Mouse (Mus musculus) testis, postnatal 14 days (tissue): Measurements from ENCODE around the gene Whrn.
A peak's percentile ranks its signal among the peaks of the same experiment; 100 is the strongest.

ENCODE experiments used
- DNase-seq: peaks from one replicate; pipeline ENCODE4 v3.0.0; 2021; ENCODE audit warnings: low spot score

The Whrn gene

GRCm38 (mm10) chr4:63493351-63494121 lies 2.3 kb downstream of the Whrn start:
- peak; percentile 16 for DNase-seq

DNA sequence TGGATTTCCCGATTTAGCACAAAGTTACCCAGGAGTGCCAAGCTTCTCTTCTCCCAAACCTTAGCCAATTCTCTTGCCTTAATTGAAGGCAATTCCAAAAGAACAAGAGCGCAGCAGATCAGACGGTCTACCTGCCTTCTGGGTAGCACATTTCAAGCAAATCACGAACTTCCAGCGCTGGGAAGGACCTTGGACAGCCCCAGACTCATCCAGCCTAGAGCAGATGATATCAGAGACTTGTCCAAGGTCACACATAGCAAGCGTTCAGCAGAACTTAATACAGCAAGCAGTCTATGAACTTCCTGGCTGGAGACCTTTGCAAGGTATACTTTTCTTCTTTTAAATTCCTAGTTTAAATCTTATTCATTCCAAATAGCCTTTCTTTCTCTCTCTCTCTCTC lies 4.3 kb downstream of the Whrn start:
- DNase-seq = no peak

DNA sequence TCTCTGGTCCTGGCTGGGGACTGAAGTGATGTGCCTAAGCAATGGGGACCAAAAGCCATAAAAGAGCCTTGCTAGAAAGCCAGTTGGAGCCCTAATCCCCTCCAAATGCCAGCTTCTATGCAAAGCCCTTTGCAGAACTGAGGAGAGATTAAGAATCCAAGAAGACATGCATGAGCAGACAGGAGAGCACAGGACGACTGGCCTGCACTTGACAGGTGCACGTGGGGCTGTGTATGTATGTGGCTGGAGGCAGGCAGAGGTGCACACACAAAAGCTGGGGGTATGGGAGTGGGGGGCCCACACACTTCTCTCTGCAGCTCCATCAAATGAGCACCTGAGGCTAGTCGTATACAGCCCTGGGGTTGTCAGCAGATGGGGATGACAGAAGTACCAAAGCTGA lies 5.6 kb downstream of the Whrn start:
- no peak for DNase-seq

- DNase-seq = no peak
These were observed 6.1 kb downstream of the Whrn start for GRCm38 (mm10) chr4:63489676-63490075.

DNA sequence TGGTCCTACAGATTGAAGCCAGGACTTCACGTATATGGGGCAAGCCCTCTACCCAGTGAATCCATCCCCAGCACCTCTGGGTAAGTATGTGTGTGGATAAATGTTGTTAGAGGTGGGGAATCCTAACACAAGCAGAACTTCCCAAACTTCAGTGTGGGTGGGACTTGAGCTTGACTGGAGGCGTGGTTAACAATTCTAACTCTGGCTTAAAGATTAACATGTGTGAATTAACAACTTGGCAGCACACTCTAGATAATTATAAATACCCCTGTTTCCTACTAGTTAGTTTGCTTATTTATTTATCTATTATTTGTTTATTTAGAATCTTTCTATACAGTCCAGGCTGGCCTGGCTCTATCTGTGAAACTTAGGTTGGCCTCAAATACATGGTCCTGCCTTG lies 7.9 kb downstream of the Whrn start:
- DNase-seq = no peak

GRCm38 (mm10) chr4:63487256-63487655 lies 8.5 kb downstream of the Whrn start:
- no peak for DNase-seq

DNA sequence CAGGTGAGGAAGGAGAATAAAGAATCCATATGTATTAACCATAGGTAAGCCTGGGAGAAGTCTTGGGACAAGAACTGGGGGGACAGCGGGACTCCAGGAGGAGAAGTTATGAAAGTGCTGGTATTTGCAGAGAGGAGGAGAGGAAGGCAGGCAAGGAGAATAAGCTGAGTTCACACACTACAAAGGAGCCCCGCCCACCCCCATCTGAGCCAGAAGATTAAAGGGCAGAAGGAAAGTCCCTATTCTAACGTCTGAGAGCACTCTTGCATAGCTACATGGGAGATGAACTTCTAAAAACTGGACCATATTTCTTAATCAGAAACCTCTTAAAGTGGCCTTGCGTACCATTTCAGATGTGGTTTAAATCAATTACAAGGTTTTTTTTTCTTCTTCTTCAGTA lies 9.3 kb downstream of the Whrn start:
- no peak for DNase-seq

- no peak for DNase-seq
These were observed 12.1 kb downstream of the Whrn start for GRCm38 (mm10) chr4:63483741-63484140.

DNA sequence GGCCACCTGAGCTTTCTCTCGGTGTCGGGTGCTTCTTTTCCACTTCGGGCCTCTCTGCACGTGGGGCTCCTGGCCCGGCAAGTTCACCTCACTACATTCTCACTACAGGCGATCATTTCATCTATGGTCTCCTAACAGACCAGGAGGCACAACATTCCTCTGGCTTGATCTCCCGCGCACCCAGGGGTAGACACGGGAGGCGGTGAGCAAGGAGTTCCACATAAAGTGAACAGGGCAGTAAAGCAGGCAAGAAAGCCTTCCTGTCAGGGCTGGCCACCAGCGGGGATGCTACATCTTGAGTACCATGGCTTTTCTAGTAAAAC lies 15.0 kb downstream of the Whrn start:
- DNase-seq = no peak

DNA sequence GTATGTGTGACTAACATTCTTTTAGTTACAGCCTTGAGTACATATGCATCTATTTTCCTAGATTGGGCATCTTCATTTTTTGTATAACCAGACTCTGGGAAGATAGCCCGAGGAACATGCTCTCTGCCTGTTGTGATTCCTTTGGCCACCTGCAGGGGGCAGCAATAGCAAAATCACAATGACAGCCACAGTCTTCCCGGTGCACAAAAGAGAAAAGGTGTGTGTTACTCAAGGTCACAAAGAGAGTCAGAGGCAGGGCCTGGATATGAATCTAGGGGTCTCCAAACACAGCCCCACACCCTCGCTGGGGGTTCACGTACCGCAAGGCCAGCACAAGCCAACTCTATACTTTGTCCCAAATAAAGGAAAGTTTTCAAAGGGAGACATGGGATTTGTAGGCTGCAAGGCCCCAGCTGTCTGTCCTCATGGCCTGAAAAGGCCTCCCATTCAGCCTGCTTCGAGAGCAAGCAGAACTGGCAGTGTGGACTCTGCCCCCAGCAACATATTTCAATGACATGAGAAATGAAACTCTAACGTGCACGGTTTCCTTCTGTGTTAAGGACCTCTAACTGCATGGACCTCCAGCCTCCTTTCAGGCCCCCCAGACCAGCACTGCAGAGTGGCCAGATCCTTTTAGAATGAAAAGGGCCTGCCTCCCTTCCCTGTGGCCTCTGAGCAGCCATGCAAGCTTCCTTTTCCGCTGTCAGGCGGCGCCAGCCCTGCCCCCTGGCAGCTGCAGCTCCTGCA lies 15.5 kb downstream of the Whrn start:
- no peak for DNase-seq

DNA sequence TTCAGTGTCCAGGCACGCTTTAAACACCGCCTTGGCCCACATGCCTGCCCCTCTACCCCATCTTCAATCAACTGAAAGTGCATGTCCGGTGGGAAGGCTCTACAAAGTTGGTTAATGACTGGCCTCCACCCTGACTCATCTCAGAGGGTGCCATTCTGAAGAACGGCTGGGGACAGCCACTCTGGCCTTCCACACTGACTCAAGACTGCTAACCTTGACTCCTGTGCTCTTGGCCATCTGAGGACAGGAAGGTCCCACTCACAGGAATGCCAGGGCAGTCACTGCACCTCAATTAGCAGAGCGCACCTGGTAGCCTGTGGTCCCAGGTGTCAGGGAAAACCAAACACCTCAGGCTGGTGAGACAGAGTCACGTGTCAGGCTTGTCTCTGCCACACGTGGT lies 17.8 kb downstream of the Whrn start:
- DNase-seq = no peak

GRCm38 (mm10) chr4:63476891-63477290 lies 18.9 kb downstream of the Whrn start:
- DNase-seq = no peak

DNA sequence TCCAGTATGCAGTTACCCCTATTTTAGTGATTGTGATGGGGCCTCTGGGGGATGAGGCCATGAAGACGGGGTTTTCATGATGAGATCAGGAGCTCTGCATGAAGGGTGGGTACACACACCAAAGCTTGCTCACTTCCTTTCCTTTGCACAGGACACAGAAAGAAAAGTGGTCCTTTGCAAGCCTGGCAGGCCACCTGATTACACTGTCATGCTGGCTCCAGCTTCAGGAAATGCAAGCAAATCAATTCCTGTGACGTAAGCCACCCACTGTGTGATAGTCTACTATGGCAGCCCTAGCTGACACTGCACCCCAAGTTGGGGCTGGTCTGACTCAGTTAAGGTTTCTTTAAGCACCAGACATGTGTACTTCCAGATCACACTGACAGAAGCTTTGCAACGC lies 20.6 kb downstream of the Whrn start:
- no peak for DNase-seq

GRCm38 (mm10) chr4:63474439-63474838 lies 21.4 kb downstream of the Whrn start:
- no peak for DNase-seq

GRCm38 (mm10) chr4:63467338-63467737 lies 28.5 kb downstream of the Whrn start:
- DNase-seq = no peak

DNA sequence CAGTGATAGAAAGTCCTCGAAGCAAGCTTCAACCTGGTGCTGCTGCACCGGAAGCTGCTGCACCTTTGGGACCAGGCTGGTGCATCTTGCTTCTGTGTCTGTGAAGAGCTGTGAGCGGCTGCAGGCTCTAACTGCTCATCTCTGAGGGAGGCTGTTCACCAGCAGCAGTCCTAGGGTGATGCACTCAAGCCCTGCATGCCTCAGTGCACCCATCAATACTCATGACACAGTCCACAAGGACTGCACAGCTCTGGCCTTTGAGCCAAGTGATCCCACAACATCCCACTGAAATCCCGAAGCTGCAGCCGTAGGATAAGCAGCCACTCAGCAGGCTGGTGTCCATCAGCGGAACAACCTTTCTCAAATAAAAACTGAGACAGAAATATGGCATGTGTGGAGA lies 29.6 kb downstream of the Whrn start:
- DNase-seq = no peak

DNA sequence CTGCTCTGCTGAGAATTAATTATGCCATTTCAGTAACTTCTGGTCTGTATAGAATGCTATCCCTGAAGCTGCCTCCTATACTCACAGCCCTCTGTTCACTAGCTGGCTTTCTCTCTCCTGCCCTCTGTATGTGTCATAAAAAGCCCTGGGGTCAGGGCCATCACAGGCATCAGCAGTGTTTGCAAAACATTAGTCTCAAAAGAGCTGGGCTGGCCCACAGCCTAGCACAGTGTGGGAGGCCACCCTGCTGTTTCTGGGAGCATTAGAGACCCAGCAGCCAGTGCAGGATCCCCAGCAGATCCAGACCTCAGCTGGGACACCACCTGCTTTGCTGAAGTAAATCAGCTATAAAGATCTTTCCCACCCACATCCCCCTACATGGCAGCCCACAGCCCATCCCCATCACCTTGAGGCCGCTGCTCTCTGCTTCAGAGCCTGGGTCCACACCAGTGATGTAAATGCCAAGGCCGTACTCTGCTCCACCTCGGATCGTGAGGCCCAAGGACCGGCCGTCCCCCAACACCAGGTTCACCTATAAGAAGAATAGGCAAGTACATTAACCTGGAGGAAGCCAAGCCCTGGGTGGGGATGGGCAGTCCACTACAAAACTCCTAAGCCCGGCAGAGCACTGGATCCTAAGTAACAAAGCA lies 34.8 kb downstream of the Whrn start:
- DNase-seq = peak; percentile 30

DNA sequence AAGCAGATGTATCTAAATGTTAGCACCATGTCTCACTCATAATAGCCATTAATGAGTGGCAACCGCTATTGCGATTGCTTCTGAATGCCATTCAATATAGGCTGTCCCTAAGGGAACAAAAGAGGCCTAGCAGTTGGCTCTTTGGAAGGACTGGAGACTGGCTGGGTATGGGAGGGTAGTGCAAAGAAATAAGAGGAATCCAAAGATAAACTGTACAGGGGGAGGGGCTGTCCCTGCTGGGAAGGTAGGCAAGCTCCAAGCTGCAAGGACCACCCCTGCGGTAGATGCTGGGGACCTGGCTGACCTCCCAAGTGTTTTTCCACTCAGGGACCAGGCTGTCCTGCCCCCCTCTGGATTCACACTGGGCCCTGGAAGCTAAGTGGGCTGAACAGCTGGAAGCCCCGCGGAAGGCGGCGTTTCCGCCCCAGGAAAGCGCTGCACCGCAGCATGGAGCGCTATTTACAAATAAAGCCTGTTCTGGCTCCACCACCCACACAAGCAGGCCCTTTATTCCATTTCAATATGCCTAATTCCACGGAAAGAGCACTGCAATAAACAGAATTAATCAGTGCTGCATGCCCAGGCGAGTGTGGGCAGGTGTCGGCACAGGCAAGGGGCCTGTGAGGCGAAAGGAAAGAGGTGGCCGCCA lies 36.5 kb downstream of the Whrn start:
- DNase-seq = no peak

DNA sequence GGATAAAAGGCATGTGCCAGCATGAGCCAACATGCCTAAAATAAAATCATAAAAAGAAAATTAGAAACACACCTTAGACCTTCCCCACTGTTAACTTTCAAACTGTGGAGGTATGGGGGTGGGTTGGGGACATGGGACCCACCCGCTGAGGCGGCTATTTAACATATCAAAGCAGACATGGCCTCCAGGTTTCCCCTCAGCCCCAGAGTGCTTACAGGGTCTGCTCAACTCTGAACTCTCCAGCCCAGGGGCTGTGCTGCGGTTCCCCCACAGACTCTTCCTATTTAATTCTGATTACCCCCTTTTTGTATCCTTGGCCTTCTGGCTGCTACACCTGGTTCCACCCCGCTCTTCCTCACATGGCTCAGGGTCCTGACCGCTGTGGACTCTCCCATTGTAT lies 39.2 kb downstream of the Whrn start:
- DNase-seq = no peak

DNA sequence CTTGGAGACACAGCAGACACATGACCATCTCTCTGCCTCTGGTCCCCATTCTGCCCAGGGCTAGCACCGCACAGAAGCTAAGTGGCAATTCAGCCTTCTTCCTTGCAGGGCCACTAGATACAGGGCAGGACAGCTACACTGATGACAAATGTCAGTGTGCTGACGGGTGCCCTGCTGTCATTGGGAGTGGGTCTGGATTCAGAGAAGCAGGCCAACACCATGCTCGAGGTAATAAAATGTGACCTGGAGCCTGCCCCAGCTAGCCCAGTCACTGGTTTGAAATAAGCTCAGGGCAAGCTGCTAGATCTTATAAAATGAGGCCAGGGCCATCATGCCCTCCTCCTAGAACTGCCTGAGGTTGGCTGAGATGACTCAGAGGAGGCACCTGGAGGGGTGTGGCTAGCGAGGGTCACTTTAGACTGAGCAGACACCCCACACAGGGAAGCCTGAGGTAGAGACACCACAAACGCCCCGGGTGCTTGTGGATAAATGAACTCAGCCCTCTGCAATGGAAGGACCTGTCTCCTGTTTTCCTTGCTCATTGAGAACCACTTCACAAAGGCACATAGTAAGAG lies 41.8 kb downstream of the Whrn start:
- no peak for DNase-seq

- DNase-seq = no peak
These were observed 43.2 kb downstream of the Whrn start for GRCm38 (mm10) chr4:63452555-63452954.

- DNase-seq = no peak
These were observed 45.2 kb downstream of the Whrn start for GRCm38 (mm10) chr4:63450551-63450950.
